Mouse (Mus musculus) kidney, postnatal 10 days (tissue): Measurements from ENCODE around the gene Ntn1.

Experiments used
- DNase-seq: peaks from one replicate; pipeline ENCODE4 v3.0.0; 2021; ENCODE audit warnings: mixed read lengths

The Ntn1 gene

GRCm38 (mm10) chr11:68208023-68208422, 192.6 kb downstream of the Ntn1 start:
- no peak for DNase-seq

GRCm38 (mm10) chr11:68205572-68206229, 194.9 kb downstream of the Ntn1 start:
- no peak for DNase-seq

- no peak for DNase-seq
These were observed 196.2 kb downstream of the Ntn1 start for GRCm38 (mm10) chr11:68204407-68204806.

- no peak for DNase-seq
These were observed 196.8 kb downstream of the Ntn1 start for GRCm38 (mm10) chr11:68203658-68204315.

- no peak for DNase-seq
These were observed 198.1 kb downstream of the Ntn1 start for GRCm38 (mm10) chr11:68202561-68202960.

GRCm38 (mm10) chr11:68201811-68202459, 198.7 kb downstream of the Ntn1 start:
- no peak for DNase-seq

- DNase-seq = no peak
These were observed 199.6 kb downstream of the Ntn1 start for GRCm38 (mm10) chr11:68201063-68201462.

GRCm38 (mm10) chr11:68200500-68200899, 200.1 kb downstream of the Ntn1 start:
- DNase-seq = no peak

GRCm38 (mm10) chr11:68199801-68200423, 200.7 kb downstream of the Ntn1 start:
- DNase-seq = peak; percentile 69

GRCm38 (mm10) chr11:68199103-68199502, 201.5 kb downstream of the Ntn1 start:
- no peak for DNase-seq

GRCm38 (mm10) chr11:68198696-68199095, 201.9 kb downstream of the Ntn1 start:
- no peak for DNase-seq

GRCm38 (mm10) chr11:68197471-68197870, 203.2 kb downstream of the Ntn1 start:
- DNase-seq = no peak

GRCm38 (mm10) chr11:68196566-68196965, 204.1 kb downstream of the Ntn1 start:
- DNase-seq = no peak

- no peak for DNase-seq
These were observed 204.9 kb downstream of the Ntn1 start for GRCm38 (mm10) chr11:68195693-68196176.

GRCm38 (mm10) chr11:68195168-68195567, 205.5 kb downstream of the Ntn1 start:
- DNase-seq = no peak

GRCm38 (mm10) chr11:68190849-68191248, 209.8 kb downstream of the Ntn1 start:
- no peak for DNase-seq

- peak; percentile 66 for DNase-seq
These were observed 211.9 kb downstream of the Ntn1 start for GRCm38 (mm10) chr11:68188695-68189201.

- no peak for DNase-seq
These were observed 213.4 kb downstream of the Ntn1 start for GRCm38 (mm10) chr11:68187242-68187641.

- DNase-seq = no peak
These were observed 215.0 kb downstream of the Ntn1 start for GRCm38 (mm10) chr11:68185647-68186046.

- DNase-seq = no peak
These were observed 223.2 kb downstream of the Ntn1 start for GRCm38 (mm10) chr11:68177415-68177814.

GRCm38 (mm10) chr11:68176550-68176949, 224.1 kb downstream of the Ntn1 start:
- DNase-seq = no peak

GRCm38 (mm10) chr11:68172648-68173045, 228.0 kb downstream of the Ntn1 start:
- DNase-seq = peak; percentile 47

- DNase-seq = no peak
These were observed 228.5 kb downstream of the Ntn1 start for GRCm38 (mm10) chr11:68171973-68172647.
